Mouse (Mus musculus) embryonic facial prominence, embryonic 15.5 days (tissue): ENCODE data around the gene Cdk2ap2. TPM values are rescaled to one million over a fixed set of nuclear protein-coding genes. Genes with fewer than 3 reads are reported as not detected.
A peak's percentile ranks its signal among the peaks of the same experiment; 100 is the strongest.

Experiments
- ATAC-seq: fragments of 200-750 bp; cut with Nextera tagmentation; 2 replicates; pipeline ENCODE4 v1.8.0; 2017; ENCODE audit warnings: low read depth, moderate TSS enrichment; ENCODE audit not compliant: insufficient number of reproducible peaks, low FRiP score, low TSS enrichment
- H3K27ac ChIP-seq: fragments of 300-500 bp; sonication (generic); replicated peaks from 2 replicates; pipeline ENCODE4 v1.5.1; 2015; ENCODE audit warnings: mild to moderate bottlenecking, inconsistent platforms
- H3K27me3 ChIP-seq: fragments of 300-500 bp; sonication (generic); 2 replicates; pipeline ENCODE4 v1.6.1; 2015; ENCODE audit warnings: inconsistent platforms
- H3K36me3 ChIP-seq: fragments of 300-500 bp; sonication (generic); 2 replicates; pipeline ENCODE4 v1.6.1; 2015; ENCODE audit warnings: mild to moderate bottlenecking, inconsistent platforms
- H3K4me1 ChIP-seq: fragments of 300-500 bp; sonication (generic); 2 replicates; pipeline ENCODE4 v1.6.1; 2015; ENCODE audit warnings: inconsistent platforms
- H3K4me2 ChIP-seq: fragments of 300-500 bp; sonication (generic); replicated peaks from 2 replicates; pipeline ENCODE4 v1.6.1; 2015; ENCODE audit warnings: mild to moderate bottlenecking, inconsistent platforms
- H3K4me3 ChIP-seq: fragments of 300-500 bp; sonication (generic); replicated peaks from 2 replicates; pipeline ENCODE4 v1.5.1; 2015; ENCODE audit warnings: mild to moderate bottlenecking, inconsistent platforms
- H3K9ac ChIP-seq: fragments of 300-500 bp; sonication (generic); 2 replicates; pipeline ENCODE4 v1.6.1; 2015; ENCODE audit warnings: inconsistent platforms
- H3K9me3 ChIP-seq: fragments of 300-500 bp; sonication (generic); replicated peaks from 2 replicates; pipeline ENCODE4 v1.6.1; 2016; ENCODE audit warnings: inconsistent platforms
- WGBS: fragments of 180-500 bp; shearing (Covaris S2); methylation state at CpG from one replicate; pipeline ENCODE4 v1.1.7; 2015; 5-methylcytosine and 5-hydroxymethylcytosine counted together
- polyA plus RNA-seq: library from polyadenylated mRNA; unstranded; fragments of >200 nt; fragmentation: Nextera tagmentation; extraction: Ambion mirVana; gene quantifications from 2 replicates; pipeline ENCODE4 v1.2.1, GENCODE M21; 2015

The Cdk2ap2 gene
- polyA plus RNA-seq, 1 experiment from 2014 or later = 92.8 TPM

GRCm38 (mm10) chr19:4095802-4096201 lies 1.2 kb upstream of the Cdk2ap2 start:
- 67% methylated on average over 3 of the region's 3 CpGs for WGBS
- Histone ChIP-seq H3K27me3 (peaks cover 7% of the 10 kb centered on the region), H3K36me3 (no peaks in the 10 kb centered on the region), H3K9ac (no peak overlapping the region), H3K4me1 (peaks cover 47% of the 10 kb centered on the region), H3K27ac (no peak overlapping the region), H3K4me3 (no peak overlapping the region), H3K4me2 (no peak overlapping the region), H3K9me3 (no peaks in the 10 kb centered on the region)
- no peak for ATAC-seq

DNA sequence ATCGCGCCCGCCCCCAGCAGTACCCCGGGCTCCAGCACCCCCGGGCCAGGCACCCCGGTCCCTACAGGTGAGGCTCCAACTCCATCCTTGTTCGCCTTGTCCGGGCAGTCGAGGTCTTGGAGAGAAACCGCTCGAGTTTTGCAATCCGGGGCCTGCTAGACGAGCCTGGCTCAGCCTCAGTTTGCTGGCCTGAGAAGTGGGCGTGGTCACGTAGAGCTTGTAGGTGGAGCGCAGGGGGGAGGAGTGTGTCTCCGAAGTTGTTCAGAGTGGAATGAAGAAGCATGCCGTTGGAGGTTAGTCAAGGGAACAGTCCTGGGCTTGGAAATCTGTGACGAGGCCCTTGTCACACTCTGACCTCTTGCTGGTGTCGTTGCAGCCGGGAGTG lies 451 bp downstream of the Cdk2ap2 start:
- no peaks in the 10 kb centered on the region for H3K9me3 ChIP-seq
- no peak for ATAC-seq
- H3K4me2 ChIP-seq = peak overlapping the region; percentile 87
- no peak overlapping the region for H3K9ac ChIP-seq
- H3K4me1 ChIP-seq = peaks cover 55% of the 10 kb centered on the region
- H3K36me3 ChIP-seq = no peaks in the 10 kb centered on the region
- peak overlapping the region; percentile 82 for H3K27ac ChIP-seq
- peak overlapping the region; percentile 67 for H3K4me3 ChIP-seq
- under 1% methylated on average over 21 of the region's 21 CpGs for WGBS
- H3K27me3 ChIP-seq = peaks cover 23% of the 10 kb centered on the region

DNA sequence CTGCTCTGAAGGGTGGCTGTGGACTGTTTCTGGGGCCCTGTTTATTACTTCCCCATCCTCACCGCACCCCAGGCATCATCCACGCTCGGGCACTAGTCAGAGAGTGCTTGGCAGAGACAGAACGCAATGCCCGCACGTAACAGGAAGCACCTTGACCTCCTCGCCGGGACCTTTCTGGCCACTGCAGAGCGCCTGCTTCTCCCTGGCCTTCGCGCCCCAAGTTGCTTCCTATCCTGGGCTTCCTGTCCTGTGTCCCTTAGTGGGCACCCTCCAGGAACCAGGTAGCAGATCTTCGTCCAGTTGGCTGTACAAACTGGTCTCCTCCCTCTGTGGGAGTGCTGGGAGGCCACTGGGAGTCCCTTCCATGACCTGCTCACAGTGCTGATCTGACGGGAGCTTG lies 1.4 kb downstream of the Cdk2ap2 start:
- ATAC-seq = no peak
- 85% methylated on average over 13 of the region's 13 CpGs for WGBS
- no peak overlapping the region for H3K9ac ChIP-seq

DNA sequence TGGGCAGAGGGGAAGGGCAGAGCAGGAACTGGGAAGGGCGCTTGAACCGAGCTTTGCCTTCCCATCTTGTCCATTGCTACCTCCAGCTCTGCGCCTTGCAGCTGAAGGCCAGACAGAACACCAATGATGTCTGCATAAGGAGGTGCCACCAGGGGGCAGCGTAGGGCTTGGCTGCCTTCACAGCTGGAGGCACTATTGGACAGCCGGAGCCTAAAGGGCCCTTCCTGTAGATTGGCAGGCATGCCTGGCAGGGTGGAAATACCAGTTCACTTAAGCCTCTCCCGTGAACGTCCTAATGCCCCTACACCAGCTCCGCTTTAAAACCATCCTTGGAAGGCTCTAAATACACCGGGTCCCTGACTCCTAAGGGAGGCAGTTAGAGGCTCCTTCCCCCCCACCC lies 2.1 kb downstream of the Cdk2ap2 start:
- no peak overlapping the region for H3K9ac ChIP-seq
- H3K4me3 ChIP-seq = no peak overlapping the region
- ATAC-seq = no peak
- peaks cover 26% of the 10 kb centered on the region for H3K27me3 ChIP-seq
- H3K4me1 ChIP-seq = peaks cover 55% of the 10 kb centered on the region
- H3K4me2 ChIP-seq = peak overlapping the region; percentile 92
- 0 out of 2 replicates have a peak overlapping the region, but pooled peaks have one; percentile 7 for H3K27ac ChIP-seq
- 12% methylated on average over 9 of the region's 9 CpGs for WGBS
- no peaks in the 10 kb centered on the region for H3K36me3 ChIP-seq
- no peaks in the 10 kb centered on the region for H3K9me3 ChIP-seq

More for the DNA sequence above, 1.4 kb downstream of the Cdk2ap2 start:
- H3K36me3 ChIP-seq = no peaks in the 10 kb centered on the region
- H3K4me3 ChIP-seq = 0 out of 2 replicates have a peak overlapping the region, but pooled peaks have one; percentile 1
- H3K27ac ChIP-seq = 0 out of 2 replicates have a peak overlapping the region, but pooled peaks have one; percentile 7
- no peaks in the 10 kb centered on the region for H3K9me3 ChIP-seq
- H3K4me1 ChIP-seq = peaks cover 55% of the 10 kb centered on the region
- H3K4me2 ChIP-seq = no peak overlapping the region
- H3K27me3 ChIP-seq = peaks cover 26% of the 10 kb centered on the region

- no peaks in the 10 kb centered on the region for H3K9me3 ChIP-seq
- H3K36me3 ChIP-seq = no peaks in the 10 kb centered on the region
- peak within 1 kb of the TSS; percentile 92 for H3K4me2 ChIP-seq
- H3K27me3 ChIP-seq = peaks cover 26% of the 10 kb centered on the region
- H3K27ac ChIP-seq = 0 out of 2 replicates have a peak within 1 kb of the TSS, but pooled peaks have one; percentile 7
- 1% methylated on average over 52 of the region's 53 CpGs for whole genome bisulfite sequencing
- H3K9ac ChIP-seq = peak within 1 kb of the TSS; percentile 42
- peaks cover 55% of the 10 kb centered on the region for H3K4me1 ChIP-seq
- ATAC-seq = no peak
- H3K4me3 ChIP-seq = peak within 1 kb of the TSS; percentile 46
Measured at GRCm38 (mm10) chr19:4099837-4100717, 3.1 kb downstream of the Cdk2ap2 start, which contains the start of gene Pitpnm1. Pitpnm1 (plus strand) TSS chr19:4099998.

DNA sequence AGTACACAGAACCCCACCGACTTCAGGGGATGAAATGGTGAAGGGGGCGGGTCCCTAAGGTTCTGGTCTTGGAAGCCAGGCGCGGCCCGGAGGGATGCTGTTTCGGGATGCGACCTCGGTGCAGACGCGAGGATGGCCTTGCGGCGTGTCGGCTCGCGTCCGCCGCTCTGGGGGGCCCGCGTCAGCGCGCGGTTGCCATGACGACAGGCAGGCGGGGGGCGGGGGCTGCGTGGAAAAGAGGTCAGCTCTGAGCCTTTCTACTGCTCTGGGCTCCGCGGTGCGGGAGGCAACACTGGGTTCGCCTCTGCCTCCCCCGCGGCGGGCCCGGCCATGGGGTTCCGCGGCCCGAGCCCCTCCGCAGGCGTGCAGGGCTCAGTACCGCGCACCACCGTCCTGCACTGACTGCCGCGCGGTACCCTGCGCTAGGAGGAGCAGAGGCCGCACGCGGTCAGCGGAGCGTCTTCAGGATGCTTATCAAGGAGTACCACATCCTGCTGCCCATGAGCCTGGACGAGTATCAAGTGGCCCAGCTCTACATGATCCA lies 3.8 kb downstream of the Cdk2ap2 start:
- no peak for ATAC-seq
- Histone ChIP-seq H3K4me1 (peaks cover 55% of the 10 kb centered on the region), H3K27me3 (peaks cover 26% of the 10 kb centered on the region), H3K9ac (peak overlapping the region; percentile 42), H3K9me3 (no peaks in the 10 kb centered on the region), H3K4me2 (peak overlapping the region; percentile 92), H3K36me3 (no peaks in the 10 kb centered on the region), H3K27ac (no peak overlapping the region), H3K4me3 (peak overlapping the region; percentile 46)
- WGBS = 1% methylated on average over 52 of the region's 52 CpGs

- Histone ChIP-seq H3K4me1 (peaks cover 48% of the 10 kb centered on the region), H3K4me3 (peak overlapping the region; percentile 46; the same call in 1 of the 2 replicates), H3K4me2 (peak overlapping the region; percentile 92), H3K9me3 (no peaks in the 10 kb centered on the region), H3K36me3 (no peaks in the 10 kb centered on the region), H3K27ac (no peak overlapping the region), H3K27me3 (peaks cover 26% of the 10 kb centered on the region), H3K9ac (no peak overlapping the region)
- no peak for ATAC-seq
- 63% methylated on average over 6 of the region's 6 CpGs for WGBS
Measured at GRCm38 (mm10) chr19:4101466-4101865, 4.5 kb downstream of the Cdk2ap2 start.

DNA sequence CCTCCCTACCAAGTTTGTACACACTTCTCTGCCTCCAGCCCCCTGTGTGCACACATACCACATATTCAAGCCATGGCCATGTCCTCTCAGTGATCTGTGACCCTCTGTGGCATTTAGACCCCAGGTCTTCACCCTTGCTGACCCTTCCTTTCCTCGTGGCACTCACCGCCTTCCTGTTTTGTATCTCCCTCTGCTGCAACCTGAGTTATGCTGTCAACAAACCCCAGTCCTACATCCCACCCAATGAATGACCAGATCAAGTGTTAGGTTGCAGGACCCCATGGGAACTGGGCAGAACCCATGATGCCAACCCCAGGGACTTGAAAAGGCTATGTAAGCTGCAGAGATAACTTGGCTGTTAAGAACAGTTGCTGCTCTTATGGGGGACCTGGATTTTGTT lies 5.1 kb downstream of the Cdk2ap2 start:
- Histone ChIP-seq H3K36me3 (no peaks in the 10 kb centered on the region), H3K4me2 (no peak overlapping the region), H3K27ac (no peak overlapping the region), H3K9me3 (no peaks in the 10 kb centered on the region), H3K4me3 (no peak overlapping the region), H3K9ac (no peak overlapping the region), H3K4me1 (peaks cover 44% of the 10 kb centered on the region), H3K27me3 (peaks cover 26% of the 10 kb centered on the region)
- WGBS = 73% methylated on average over 2 of the region's 2 CpGs
- no peak for ATAC-seq

GRCm38 (mm10) chr19:4102626-4103025 lies 5.6 kb downstream of the Cdk2ap2 start:
- Histone ChIP-seq H3K36me3 (no peaks in the 10 kb centered on the region), H3K9me3 (no peaks in the 10 kb centered on the region), H3K4me2 (no peak overlapping the region), H3K27ac (no peak overlapping the region), H3K9ac (no peak overlapping the region), H3K4me1 (peaks cover 39% of the 10 kb centered on the region), H3K27me3 (peaks cover 26% of the 10 kb centered on the region), H3K4me3 (no peak overlapping the region)
- 93% methylated on average over 12 of the region's 12 CpGs for WGBS
- ATAC-seq = no peak

- no peaks in the 10 kb centered on the region for H3K9me3 ChIP-seq
- no peak overlapping the region for H3K4me2 ChIP-seq
- H3K4me1 ChIP-seq = peaks cover 33% of the 10 kb centered on the region
- H3K9ac ChIP-seq = no peak overlapping the region
- no peaks in the 10 kb centered on the region for H3K36me3 ChIP-seq
- WGBS = 94% methylated on average over 18 of the region's 18 CpGs
- H3K4me3 ChIP-seq = no peak overlapping the region
- H3K27ac ChIP-seq = no peak overlapping the region
- H3K27me3 ChIP-seq = peaks cover 26% of the 10 kb centered on the region
- no peak for ATAC-seq
Measured at GRCm38 (mm10) chr19:4103294-4103693, 6.3 kb downstream of the Cdk2ap2 start.

DNA sequence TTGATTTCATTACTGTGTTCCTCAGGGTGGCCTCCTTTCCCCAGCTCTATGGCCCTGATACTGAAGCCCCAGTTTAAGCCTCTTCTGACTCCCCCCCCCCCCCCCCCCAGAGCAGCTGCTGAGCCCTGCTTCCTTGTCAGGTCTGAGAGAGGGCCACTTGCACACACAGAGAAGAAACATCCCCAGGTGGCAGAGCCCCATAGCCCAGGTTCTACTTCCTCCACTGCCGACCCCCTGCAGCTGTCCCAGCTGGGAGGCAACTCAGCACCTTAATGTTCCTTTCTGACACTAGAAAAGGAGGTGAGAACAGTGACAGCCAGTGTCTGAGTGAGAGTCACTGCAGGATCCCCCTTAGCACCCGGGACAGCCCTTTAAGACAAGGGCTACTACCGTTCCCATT lies 6.8 kb downstream of the Cdk2ap2 start:
- WGBS = 73% methylated on average over 3 of the region's 3 CpGs
- peaks cover 26% of the 10 kb centered on the region for H3K27me3 ChIP-seq
- no peak overlapping the region for H3K27ac ChIP-seq
- H3K4me2 ChIP-seq = no peak overlapping the region
- no peak for ATAC-seq
- no peaks in the 10 kb centered on the region for H3K36me3 ChIP-seq
- H3K4me3 ChIP-seq = no peak overlapping the region
- H3K9me3 ChIP-seq = no peaks in the 10 kb centered on the region
- no peak overlapping the region for H3K9ac ChIP-seq
- peaks cover 28% of the 10 kb centered on the region for H3K4me1 ChIP-seq
